Mouse (Mus musculus) G1E (cell line): Measurements from ENCODE around the gene Gm4969. TPM values are rescaled to one million over a fixed set of nuclear protein-coding genes. Genes with fewer than 3 reads are reported as not detected.

ENCODE experiments used
- ATAC-seq: 2 replicates; pipeline ENCODE4 v1.8.0; 2016; ENCODE audit warnings: mild to moderate bottlenecking; ENCODE audit not compliant: insufficient number of reproducible peaks, poor library complexity, low FRiP score, severe bottlenecking; ENCODE audit errors: extremely low read depth
- DNase-seq: peaks from one replicate; pipeline ENCODE4 v3.0.0; 2012; ENCODE audit warnings: low spot score
- H3K27me3 ChIP-seq: 2 replicates; pipeline ENCODE4 v1.6.1; 2012; ENCODE audit warnings: mild to moderate bottlenecking, low read length, inconsistent platforms; ENCODE audit not compliant: insufficient read depth
- H3K36me3 ChIP-seq: replicated peaks from 2 replicates; pipeline ENCODE3; 2012; ENCODE audit warnings: mild to moderate bottlenecking, inconsistent platforms
- H3K4me1 ChIP-seq: 2 replicates; pipeline ENCODE4 v1.6.1; 2012; ENCODE audit warnings: low read depth, low read length, inconsistent platforms, mixed read lengths; ENCODE audit not compliant: insufficient read depth
- H3K4me3 ChIP-seq: 2 replicates; pipeline ENCODE4 v1.5.1; 2012; ENCODE audit warnings: low read depth, mild to moderate bottlenecking, inconsistent platforms, low read length, moderate library complexity, mixed read lengths
- H3K9me3 ChIP-seq: replicated peaks from 2 replicates; pipeline ENCODE4 v1.6.1; 2012; ENCODE audit warnings: inconsistent platforms
- CTCF ChIP-seq: IDR thresholded peaks from 2 replicates; pipeline ENCODE4 v1.5.1; 2012; ENCODE audit warnings: low read depth, low read length, inconsistent platforms, mixed read lengths
- GATA1 ChIP-seq: IDR thresholded peaks from 2 replicates; pipeline ENCODE4 v1.6.1; 2012; ENCODE audit warnings: borderline replicate concordance, low read length, inconsistent platforms, mixed read lengths
- GATA2 ChIP-seq: IDR thresholded peaks from 2 replicates; pipeline ENCODE4 v1.6.1; 2012; ENCODE audit warnings: low read depth, low read length, inconsistent platforms, borderline replicate concordance
- POLR2AphosphoS5 ChIP-seq: IDR thresholded peaks from 2 replicates; pipeline ENCODE4 v1.6.1; 2012; ENCODE audit warnings: low read depth, low read length, inconsistent platforms; ENCODE audit not compliant: insufficient replicate concordance
- TAL1 ChIP-seq: conservative IDR thresholded peaks from 2 replicates; pipeline ENCODE4 v1.6.1; 2012; ENCODE audit warnings: low read depth, low read length, inconsistent platforms, mixed read lengths
- polyA plus RNA-seq: library from polyadenylated mRNA; stranded (reverse); fragments of >175 nt; gene quantifications from 2 replicates; pipeline ENCODE4 v1.2.3, GENCODE M21; 2012
- total RNA-seq, 2 experiments: library from RNA; stranded (forward) in 1 of 2; stranded (reverse) in 1 of 2; fragments of 200-1000 nt in 1 of 2; fragments of >200 nt in 1 of 2; fragmentation: Nextera tagmentation in 1 of 2; gene quantifications; 2 replicates each; pipeline ENCODE4 v1.2.3; 2014 to 2017

Gm4969 gene
- total and polyA plus RNA-seq, 3 experiments: 0.05 TPM; not detected in 2

GRCm38 (mm10) chr7:19095751-19096110 is 22.4 kb downstream of the Gm4969 start:
- peaks cover 51% of the 10 kb centered on the region for H3K4me1 ChIP-seq
- peak; percentile 59 for DNase-seq
- H3K9me3 ChIP-seq: no peaks in the 10 kb centered on the region
- no peak for TF ChIP-seq POLR2AphosphoS5
- no peak for TF ChIP-seq TAL1
- no peak for TF ChIP-seq CTCF
- peak; percentile 29 for ATAC-seq
- H3K4me3 ChIP-seq: peak overlapping the region; percentile 75
- H3K27me3 ChIP-seq: peaks cover 30% of the 10 kb centered on the region
- H3K36me3 ChIP-seq: peaks cover 45% of the 10 kb centered on the region

DNA sequence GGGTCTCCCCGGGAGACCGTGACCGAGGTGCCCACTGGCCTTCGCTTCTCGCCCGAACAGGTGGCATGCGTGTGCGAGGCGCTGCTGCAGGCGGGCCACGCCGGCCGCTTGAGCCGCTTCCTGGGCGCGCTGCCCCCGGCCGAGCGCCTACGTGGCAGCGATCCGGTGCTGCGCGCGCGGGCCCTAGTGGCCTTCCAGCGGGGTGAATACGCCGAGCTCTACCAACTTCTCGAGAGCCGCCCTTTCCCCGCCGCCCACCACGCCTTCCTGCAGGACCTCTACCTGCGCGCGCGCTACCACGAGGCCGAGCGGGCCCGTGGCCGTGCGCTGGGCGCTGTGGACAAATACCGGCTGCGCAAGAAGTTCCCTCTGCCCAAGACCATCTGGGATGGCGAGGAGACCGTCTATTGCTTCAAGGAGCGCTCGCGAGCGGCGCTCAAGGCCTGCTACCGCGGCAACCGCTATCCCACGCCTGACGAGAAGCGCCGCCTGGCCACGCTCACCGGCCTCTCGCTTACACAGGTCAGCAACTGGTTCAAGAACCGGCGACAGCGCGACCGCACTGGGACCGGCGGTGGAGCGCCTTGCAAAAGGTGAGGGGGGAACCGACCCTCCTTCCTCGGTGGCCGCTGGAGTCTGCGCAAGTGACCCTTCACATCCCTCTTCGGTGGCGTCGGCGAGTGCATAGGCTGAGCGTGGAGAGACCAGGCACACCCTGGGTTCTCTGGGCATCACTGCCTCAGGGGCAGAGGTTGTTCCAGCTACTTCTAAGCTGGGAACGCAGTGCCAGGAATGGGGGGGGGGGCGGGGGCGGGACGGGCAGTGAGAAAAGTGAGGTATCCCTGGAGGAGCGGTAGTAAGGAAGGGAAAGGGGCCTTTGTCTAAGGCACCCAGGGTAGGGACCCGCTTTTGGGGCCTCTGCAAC is 23.1 kb downstream of the Gm4969 start:
- Histone ChIP-seq H3K9me3 (no peaks in the 10 kb centered on the region), H3K4me3 (peak overlapping the region; percentile 75), H3K36me3 (peaks cover 51% of the 10 kb centered on the region), H3K27me3 (peaks cover 26% of the 10 kb centered on the region), H3K4me1 (peaks cover 51% of the 10 kb centered on the region)
- no peak for TF ChIP-seq GATA2
- TF ChIP-seq POLR2AphosphoS5: no peak
- no peak for TF ChIP-seq GATA1
- TF ChIP-seq CTCF: no peak
- TF ChIP-seq TAL1: no peak
- peak; percentile 41 for DNase-seq
- ATAC-seq: no peak

DNA sequence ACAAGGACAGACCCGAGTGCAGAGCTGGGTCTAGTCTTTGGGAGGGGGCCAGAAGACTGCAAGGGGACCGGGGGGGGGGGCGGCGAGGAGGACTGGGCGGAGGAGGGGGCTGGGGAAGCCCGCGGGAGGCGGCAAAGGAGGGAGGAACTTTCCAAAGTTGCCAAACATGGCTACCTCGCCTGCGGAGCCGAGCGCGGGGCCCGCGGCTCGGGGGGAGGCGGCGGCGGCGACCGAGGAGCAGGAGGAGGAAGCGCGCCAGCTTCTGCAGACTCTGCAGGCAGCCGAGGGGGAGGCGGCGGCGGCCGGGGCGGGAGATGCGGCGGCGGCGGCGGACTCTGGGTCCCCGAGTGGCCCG is 23.7 kb downstream of the Gm4969 start, which contains the start of gene Six5:
TSS of gene Six5 (plus strand) at position 124 of the 355 bp plus-strand sequence.
- peaks cover 23% of the 10 kb centered on the region for H3K27me3 ChIP-seq
- peaks cover 56% of the 10 kb centered on the region for H3K36me3 ChIP-seq
- no peak for ATAC-seq
- H3K4me1 ChIP-seq: peaks cover 51% of the 10 kb centered on the region
- H3K4me3 ChIP-seq: peak within 1 kb of the TSS; percentile 75
- no peak for DNase-seq
- H3K9me3 ChIP-seq: no peaks in the 10 kb centered on the region
- no peak for TF ChIP-seq GATA1
- no peak for TF ChIP-seq POLR2AphosphoS5
- no peak for TF ChIP-seq TAL1
- TF ChIP-seq CTCF: no peak
- no peak for TF ChIP-seq GATA2

DNA sequence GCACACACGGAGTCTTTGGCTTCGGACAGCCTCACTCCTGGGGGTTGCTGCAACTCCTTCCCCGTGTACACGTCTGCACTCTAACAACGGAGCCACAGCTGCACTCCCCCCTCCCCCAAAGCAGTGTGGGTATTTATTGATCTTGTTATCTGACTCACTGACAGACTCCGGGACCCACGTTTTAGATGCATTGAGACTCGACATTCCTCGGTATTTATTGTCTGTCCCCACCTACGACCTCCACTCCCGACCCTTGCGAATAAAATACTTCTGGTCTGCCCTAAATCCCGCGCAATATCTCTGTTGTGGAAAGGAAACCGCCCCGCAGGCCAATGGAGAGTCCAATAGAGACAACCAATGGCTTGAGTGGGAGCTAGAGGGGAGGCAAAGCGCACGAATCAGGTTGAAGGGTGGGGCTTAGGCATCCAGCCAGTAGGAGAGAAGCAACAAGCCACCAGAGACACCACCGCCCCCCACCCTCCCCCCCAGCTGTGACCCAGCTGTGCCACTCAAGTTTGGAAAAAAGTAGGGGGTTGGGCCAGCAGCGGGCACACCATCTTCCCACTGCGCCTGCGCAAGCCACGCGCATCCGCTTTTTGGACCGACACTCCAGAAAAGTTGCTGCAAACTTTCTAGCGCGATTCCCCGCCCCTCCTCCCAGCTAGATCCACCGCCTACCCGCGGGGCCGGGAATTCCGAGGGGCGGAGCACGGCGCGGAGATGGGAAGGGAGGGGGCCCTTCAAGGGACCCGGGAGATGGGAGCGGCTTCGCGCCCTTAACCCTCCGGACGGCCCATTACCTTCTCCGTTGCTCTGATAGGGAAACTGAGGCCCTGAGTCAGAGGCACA is 24.4 kb downstream of the Gm4969 start:
- TF ChIP-seq TAL1 (no peak), GATA2 (no peak), GATA1 (no peak), POLR2AphosphoS5 (no peak)
- H3K9me3 ChIP-seq: no peaks in the 10 kb centered on the region
- H3K36me3 ChIP-seq: peaks cover 61% of the 10 kb centered on the region
- peak overlapping the region; percentile 75 for H3K4me3 ChIP-seq
- peaks cover 54% of the 10 kb centered on the region for H3K4me1 ChIP-seq
- peak; percentile 97 for DNase-seq
- ATAC-seq: peak; percentile 86
- peaks cover 20% of the 10 kb centered on the region; the same call in 1 of the 2 replicates for H3K27me3 ChIP-seq

DNA sequence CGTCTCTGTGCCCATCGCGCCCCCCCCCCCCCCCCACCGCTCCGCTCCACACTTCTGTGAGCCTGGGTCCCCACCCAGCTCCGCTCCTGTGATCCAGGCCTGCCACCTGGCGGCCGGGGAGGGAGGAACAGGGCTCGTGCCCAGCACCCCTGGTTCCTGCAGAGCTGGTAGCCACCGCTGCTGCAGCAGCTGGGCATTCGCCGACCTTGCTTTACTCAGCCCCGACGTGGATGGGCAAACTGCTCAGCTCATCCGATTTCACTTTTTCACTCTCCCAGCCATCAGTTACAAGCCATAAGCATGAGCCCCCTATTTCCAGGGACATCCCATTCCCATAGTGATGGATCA is 25.0 kb downstream of the Gm4969 start:
- Histone ChIP-seq H3K36me3 (peaks cover 68% of the 10 kb centered on the region), H3K4me3 (peak overlapping the region; percentile 75), H3K4me1 (peaks cover 60% of the 10 kb centered on the region), H3K9me3 (no peaks in the 10 kb centered on the region), H3K27me3 (peaks cover 19% of the 10 kb centered on the region; the same call in 1 of the 2 replicates)
- TF ChIP-seq GATA1 (no peak), CTCF (peak; percentile 67; the same call in 1 of the 2 replicates)
- DNase-seq (peak; percentile 76), ATAC-seq (no peak)

DNA sequence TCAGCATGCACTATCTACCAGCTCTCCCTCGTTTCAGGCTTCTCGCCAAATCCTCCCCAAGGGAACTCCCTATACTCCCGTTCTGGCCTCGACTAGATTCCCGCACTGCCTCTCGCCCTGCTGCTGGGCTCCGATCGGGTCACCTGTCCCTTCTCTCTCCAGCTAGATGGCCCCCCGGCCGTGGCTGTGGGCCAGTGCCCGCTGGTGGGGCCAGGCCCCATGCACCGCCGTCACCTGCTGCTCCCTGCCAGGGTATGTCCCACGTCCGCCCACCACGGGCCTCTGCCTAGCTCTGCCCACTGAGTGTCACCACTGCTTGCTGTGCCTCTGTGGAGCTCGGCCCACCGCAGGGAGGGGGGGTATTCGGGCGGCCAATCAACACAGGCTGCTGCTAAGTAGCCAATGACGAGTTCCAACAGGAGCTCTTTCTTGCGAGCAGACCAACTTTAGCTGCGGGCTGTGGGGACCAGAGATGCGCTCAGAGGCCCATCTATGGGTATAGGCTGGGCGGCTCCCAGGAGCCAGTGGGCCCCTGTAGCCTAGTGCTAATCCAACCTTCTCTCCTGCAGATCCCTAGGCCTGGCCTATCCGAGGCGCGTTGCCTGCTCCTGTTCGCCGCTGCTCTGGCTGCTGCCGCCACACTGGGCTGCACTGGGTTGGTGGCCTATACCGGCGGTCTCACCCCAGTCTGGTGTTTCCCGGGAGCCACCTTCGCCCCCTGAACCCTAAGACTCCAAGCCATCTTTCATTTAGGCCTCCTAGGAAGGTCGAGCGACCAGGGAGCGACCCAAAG is 25.6 kb downstream of the Gm4969 start:
- no peak for ATAC-seq
- peaks cover 65% of the 10 kb centered on the region for H3K4me1 ChIP-seq
- DNase-seq: no peak
- no peak overlapping the region; the same call in 1 of the 2 replicates for H3K4me3 ChIP-seq
- H3K9me3 ChIP-seq: no peaks in the 10 kb centered on the region
- no peak for TF ChIP-seq POLR2AphosphoS5
- TF ChIP-seq GATA2: no peak
- peaks cover 18% of the 10 kb centered on the region; the same call in 1 of the 2 replicates for H3K27me3 ChIP-seq
- H3K36me3 ChIP-seq: peaks cover 69% of the 10 kb centered on the region
